Mouse (Mus musculus) CH12.LX (cell line): ENCODE results near the gene Trpv4.

Experiments used
- BHLHE40 ChIP-seq: IDR thresholded peaks from 2 replicates; pipeline ENCODE4 v1.6.1; 2011; ENCODE audit warnings: mild to moderate bottlenecking, low read depth, low read length, improper control_type of control experiment
- CTCF ChIP-seq, 2 experiments: IDR thresholded peaks in 1 of 2; conservative IDR thresholded peaks in 1 of 2; 2 replicates each; pipeline ENCODE4 v1.5.1; 2011 to 2012; ENCODE audit warnings: low read depth in 2 of 2, low read length in 2 of 2, improper control_type of control experiment in 1 of 2, inconsistent platforms in 1 of 2, mild to moderate bottlenecking in 1 of 2, moderate library complexity in 1 of 2
- MAFK ChIP-seq: IDR thresholded peaks from 2 replicates; pipeline ENCODE4 v1.6.1; 2011; ENCODE audit warnings: low read length, improper control_type of control experiment; ENCODE audit not compliant: insufficient replicate concordance
- MAZ ChIP-seq: IDR thresholded peaks from 2 replicates; pipeline ENCODE4 v1.6.1; 2012; ENCODE audit warnings: low read depth, mild to moderate bottlenecking, inconsistent platforms, low read length, improper control_type of control experiment, moderate library complexity
- MXI1 ChIP-seq: IDR thresholded peaks from 2 replicates; pipeline ENCODE4 v1.6.1; 2011; ENCODE audit warnings: mild to moderate bottlenecking, low read depth, low read length, improper control_type of control experiment
- POLR2A ChIP-seq: IDR thresholded peaks from 2 replicates; pipeline ENCODE4 v1.6.1; 2011; ENCODE audit warnings: low read depth, mild to moderate bottlenecking, improper control_type of control experiment, low read length
- POLR2AphosphoS2 ChIP-seq: IDR thresholded peaks from 2 replicates; pipeline ENCODE4 v1.6.1; 2011; ENCODE audit warnings: low read depth, low read length, improper control_type of control experiment
- TBP ChIP-seq: conservative IDR thresholded peaks from 2 replicates; pipeline ENCODE4 v1.6.1; 2011; ENCODE audit warnings: low read depth, low read length, improper control_type of control experiment
- ZNF384 ChIP-seq: IDR thresholded peaks from 2 replicates; pipeline ENCODE4 v1.6.1; 2012; ENCODE audit warnings: low read depth, low read length, improper control_type of control experiment, inconsistent platforms

GRCm38 (mm10) chr5:114590043-114590913, 67.9 kb downstream of the Trpv4 start:
- TF ChIP-seq ZNF384 (no peak), CTCF (conservative IDR thresholded peaks at IDR 0.05 in 1 of 2, IDR thresholded peaks at IDR 0.05 in 1 of 2; ENCODE audit: low read depth in 2 of 2, low read length in 2 of 2) (no peak), MXI1 (no peak), MAZ (no peak), TBP (no peak), POLR2A (no peak), MAFK (no peak), BHLHE40 (no peak), POLR2AphosphoS2 (no peak)
